Mouse (Mus musculus) stomach, embryonic 15.5 days (tissue): ENCODE results near the gene H2al1a. TPM values are rescaled to one million over a fixed set of nuclear protein-coding genes. Genes with fewer than 3 reads are reported as not detected.
"Not testable (repeated sequence)": the region's sequence is repeated elsewhere in the genome, so short reads cannot be mapped to it uniquely, and the experiment has no call there.

Experiments used
- ATAC-seq: fragments of 200-750 bp; cut with Nextera tagmentation; 2 replicates; pipeline ENCODE4 v1.8.0; 2017; ENCODE audit warnings: low read depth, moderate number of reproducible peaks, moderate TSS enrichment; ENCODE audit not compliant: insufficient read depth, low FRiP score
- H3K27ac ChIP-seq: fragments of 300-500 bp; sonication (generic); 2 replicates; pipeline ENCODE4 v1.5.1; 2015; ENCODE audit warnings: mild to moderate bottlenecking, inconsistent platforms
- H3K27me3 ChIP-seq: fragments of 300-500 bp; sonication (generic); replicated peaks from 2 replicates; pipeline ENCODE4 v1.6.1; 2015; ENCODE audit warnings: inconsistent platforms
- H3K36me3 ChIP-seq: fragments of 300-500 bp; sonication (generic); 2 replicates; pipeline ENCODE4 v1.6.1; 2015; ENCODE audit warnings: inconsistent platforms
- H3K4me1 ChIP-seq: fragments of 300-500 bp; sonication (generic); 2 replicates; pipeline ENCODE4 v1.6.1; 2015; ENCODE audit warnings: inconsistent platforms
- H3K4me2 ChIP-seq: fragments of 300-500 bp; sonication (generic); 2 replicates; pipeline ENCODE4 v1.6.1; 2015; ENCODE audit warnings: mild to moderate bottlenecking, inconsistent platforms
- H3K4me3 ChIP-seq: fragments of 300-500 bp; sonication (generic); replicated peaks from 2 replicates; pipeline ENCODE4 v1.5.1; 2015; ENCODE audit warnings: inconsistent platforms
- H3K9ac ChIP-seq: fragments of 300-500 bp; sonication (generic); 2 replicates; pipeline ENCODE4 v1.6.1; 2015; ENCODE audit warnings: inconsistent platforms
- H3K9me3 ChIP-seq: fragments of 300-500 bp; sonication (generic); 2 replicates; pipeline ENCODE4 v1.6.1; 2016; ENCODE audit warnings: inconsistent platforms
- WGBS: fragments of 180-500 bp; shearing (Covaris S2); methylation state at CpG from one replicate; pipeline ENCODE4 v1.1.7; 2015; 5-methylcytosine and 5-hydroxymethylcytosine counted together
- polyA plus RNA-seq: library from polyadenylated mRNA; unstranded; fragments of >200 nt; fragmentation: Nextera tagmentation; extraction: Ambion mirVana; gene quantifications from 2 replicates; pipeline ENCODE4 v1.2.1, GENCODE M21; 2015

Gene H2al1a
- not detected in 2 replicates for polyA plus RNA-seq

DNA sequence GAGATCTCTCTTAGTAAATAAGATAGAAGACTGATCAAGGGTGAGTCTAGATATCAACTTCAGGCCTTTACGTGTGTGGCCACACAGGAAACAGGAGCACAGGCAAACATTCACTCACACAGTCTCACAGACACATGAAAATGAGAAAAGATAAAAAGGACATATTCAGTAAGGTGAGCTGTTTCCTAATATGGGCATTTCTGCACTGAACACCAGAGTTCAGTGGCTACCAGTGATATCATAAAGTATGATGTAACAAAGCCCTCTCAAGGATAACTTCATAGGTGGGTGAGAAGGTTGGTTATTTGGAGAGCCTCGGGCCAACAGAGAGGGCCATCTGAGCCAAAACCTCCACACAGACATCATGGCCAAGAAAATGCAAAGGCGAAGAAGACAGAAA, at the start of gene H2al1a:
Gene H2al1a, plus strand, starts transcription at position 301 of the 400 bp plus-strand sequence.
- not testable (repeated sequence) for H3K9ac ChIP-seq, H3K36me3 ChIP-seq, H3K9me3 ChIP-seq, H3K4me3 ChIP-seq, ATAC-seq, H3K4me1 ChIP-seq, H3K27me3 ChIP-seq, H3K27ac ChIP-seq, H3K4me2 ChIP-seq
- no CpG with 5 or more reads among the region's 3 CpGs for WGBS

DNA sequence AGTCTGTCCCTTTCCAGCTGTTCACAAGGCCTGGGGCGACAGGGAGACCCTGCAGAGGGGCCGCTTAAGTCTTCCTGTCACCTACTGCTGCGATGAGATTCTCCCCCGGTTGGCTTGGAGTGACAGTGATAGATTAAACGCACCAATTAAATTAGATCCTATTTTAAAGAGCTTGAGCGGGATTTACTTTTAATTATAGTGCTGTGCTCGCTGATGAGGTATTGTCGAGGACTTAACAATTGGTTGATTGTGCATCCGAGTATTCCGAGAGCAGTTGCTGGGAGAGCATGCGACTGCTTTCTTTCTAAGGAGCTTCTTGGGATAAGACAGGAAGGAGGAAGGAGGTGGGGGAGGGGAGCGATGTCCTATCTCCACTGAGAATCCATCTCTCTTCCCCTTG, 48.9 kb upstream of the H2al1a start:
- no peaks in the 10 kb centered on the region; the same call in 1 of the 2 replicates for H3K27me3 ChIP-seq
- no peak overlapping the region for H3K4me2 ChIP-seq
- no peak overlapping the region for H3K27ac ChIP-seq

DNA sequence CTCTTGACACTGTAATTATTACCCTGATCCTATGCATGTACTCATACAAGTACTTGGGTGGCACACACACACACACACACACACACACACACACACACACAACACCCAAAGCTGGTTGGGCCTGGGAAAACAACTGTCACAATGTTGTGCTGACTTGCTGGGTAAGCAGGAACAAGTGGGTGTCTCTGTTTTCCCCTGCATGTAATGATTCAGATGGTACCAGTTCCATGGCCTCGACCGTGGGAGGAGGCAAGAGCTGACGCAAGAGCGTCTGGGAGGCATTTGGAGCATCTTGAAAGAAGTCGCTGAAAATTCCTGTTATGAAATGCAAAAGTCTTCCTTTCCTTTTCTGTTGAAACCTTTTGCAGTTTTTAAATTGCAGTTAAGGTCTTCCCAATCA, 45.0 kb upstream of the H2al1a start:
- no peak overlapping the region for H3K4me2 ChIP-seq
- WGBS: 37% methylated on average over 5 of the region's 5 CpGs
- H3K27me3 ChIP-seq: no peaks in the 10 kb centered on the region; the same call in 1 of the 2 replicates
- no peak overlapping the region for H3K4me3 ChIP-seq
- H3K9me3 ChIP-seq: no peaks in the 10 kb centered on the region
- H3K36me3 ChIP-seq: no peaks in the 10 kb centered on the region
- ATAC-seq: no peak
- no peak overlapping the region for H3K9ac ChIP-seq
- H3K4me1 ChIP-seq: peaks cover 5% of the 10 kb centered on the region; the same call in 1 of the 2 replicates
- H3K27ac ChIP-seq: no peak overlapping the region

More for the DNA sequence above, 48.9 kb upstream of the H2al1a start:
- ATAC-seq: no peak
- Histone ChIP-seq H3K36me3 (no peaks in the 10 kb centered on the region), H3K9ac (no peak overlapping the region), H3K4me3 (no peak overlapping the region), H3K4me1 (peaks cover 1% of the 10 kb centered on the region; the same call in 1 of the 2 replicates), H3K9me3 (no peaks in the 10 kb centered on the region)
- WGBS: 42% methylated on average over 12 of the region's 12 CpGs

DNA sequence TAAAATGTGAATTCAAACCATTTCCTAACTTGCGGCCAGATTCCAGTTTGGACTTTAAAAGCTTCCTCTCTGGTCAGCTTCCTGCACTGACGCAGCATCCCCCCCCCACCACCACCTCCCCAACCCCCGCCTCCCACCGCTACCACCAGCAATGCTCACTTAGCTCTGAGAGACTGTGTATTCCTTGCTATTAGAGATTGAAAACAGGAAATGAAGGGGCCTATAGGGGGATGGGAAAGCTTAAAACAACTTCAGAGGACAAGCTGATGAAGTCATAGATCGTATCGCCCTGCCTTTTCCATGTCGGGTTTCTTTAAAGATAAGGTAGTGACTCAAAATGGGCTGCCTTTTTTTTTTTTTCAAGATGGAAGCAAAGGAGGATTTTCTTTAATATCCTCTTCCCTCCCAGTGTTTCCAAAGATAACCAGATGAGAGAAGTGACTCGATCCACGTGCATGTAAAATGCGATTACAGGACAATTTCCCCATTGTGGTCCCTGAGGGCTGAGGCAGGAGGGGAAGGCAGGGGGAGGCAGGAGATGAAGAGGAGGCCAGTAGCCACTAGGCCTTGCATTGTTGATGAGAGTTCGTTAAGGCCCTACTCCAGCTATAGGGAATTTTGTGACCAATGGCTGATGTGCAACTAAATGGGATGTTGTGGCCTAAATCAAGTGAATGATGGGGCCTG, 44.4 kb upstream of the H2al1a start:
- Histone ChIP-seq H3K27me3 (no peaks in the 10 kb centered on the region; the same call in 1 of the 2 replicates), H3K36me3 (no peaks in the 10 kb centered on the region), H3K9ac (no peak overlapping the region), H3K4me3 (no peak overlapping the region), H3K9me3 (no peaks in the 10 kb centered on the region), H3K27ac (no peak overlapping the region), H3K4me1 (peaks cover 5% of the 10 kb centered on the region; the same call in 1 of the 2 replicates), H3K4me2 (no peak overlapping the region)
- 43% methylated on average over 11 of the region's 11 CpGs for WGBS
- no peak for ATAC-seq

DNA sequence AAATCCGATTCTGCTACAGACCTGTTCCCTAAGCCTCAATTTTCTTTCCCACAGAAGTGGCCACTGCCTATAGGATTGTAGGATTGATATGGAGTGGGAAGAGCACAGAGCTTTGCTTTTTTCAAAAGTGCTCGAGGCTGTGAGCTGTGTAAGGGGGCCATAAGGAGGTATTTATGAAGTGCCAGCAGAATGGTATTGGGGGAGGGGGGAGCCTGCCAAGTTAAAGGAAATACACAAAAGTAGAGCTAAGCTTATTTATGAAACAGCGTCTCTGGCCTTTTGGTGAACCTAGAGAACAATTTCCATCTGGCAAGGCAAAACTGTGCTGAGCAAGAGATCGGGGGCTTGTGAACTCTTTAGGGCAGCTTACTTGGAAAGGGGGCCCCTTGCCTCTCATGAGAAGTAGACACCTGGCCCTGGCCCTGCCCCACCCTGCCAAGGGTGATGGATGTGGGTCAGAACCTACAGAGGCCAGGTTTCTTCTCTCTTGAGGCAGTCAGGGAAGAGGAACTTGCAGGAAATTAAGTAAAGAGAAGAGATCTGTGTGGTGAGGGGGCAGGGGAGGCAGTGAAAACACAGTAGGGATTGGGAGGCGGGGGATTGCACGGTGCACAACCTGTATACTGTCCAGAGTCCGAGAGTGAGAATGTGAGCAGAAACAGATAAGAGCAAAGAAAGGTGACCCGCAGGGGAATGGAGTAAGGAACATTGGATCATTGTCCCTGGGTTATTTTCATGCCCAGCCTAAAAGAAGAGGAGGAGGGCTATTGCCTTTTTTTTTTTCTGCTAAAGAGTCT, 43.3 kb upstream of the H2al1a start:
- H3K4me1 ChIP-seq: peaks cover 5% of the 10 kb centered on the region; the same call in 1 of the 2 replicates
- no peaks in the 10 kb centered on the region for H3K9me3 ChIP-seq
- no peak overlapping the region for H3K4me2 ChIP-seq
- no peaks in the 10 kb centered on the region; the same call in 1 of the 2 replicates for H3K27me3 ChIP-seq
- 33% methylated on average over 8 of the region's 8 CpGs for WGBS
- no peak for ATAC-seq
- H3K36me3 ChIP-seq: no peaks in the 10 kb centered on the region
- H3K4me3 ChIP-seq: no peak overlapping the region
- peak overlapping the region; percentile 44 for H3K27ac ChIP-seq
- no peak overlapping the region for H3K9ac ChIP-seq

DNA sequence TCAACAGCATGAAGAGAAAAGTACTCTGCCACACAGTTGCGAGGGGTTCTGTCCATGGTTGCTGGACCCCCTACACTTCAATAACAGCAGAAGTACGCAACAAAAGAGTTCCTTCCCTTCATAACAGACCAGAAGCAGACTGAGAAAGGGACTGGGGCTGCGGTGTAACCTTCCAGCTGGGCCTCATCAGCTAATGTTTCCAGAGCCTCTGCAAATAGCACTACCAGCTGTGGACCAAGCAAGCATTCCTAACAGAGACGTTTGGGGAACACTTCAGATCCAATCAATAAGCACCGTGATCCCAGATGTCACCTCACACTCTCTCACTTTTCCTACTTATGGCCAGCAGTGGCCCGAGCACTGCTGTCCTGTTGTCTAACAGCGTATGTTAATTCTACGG, 34.1 kb upstream of the H2al1a start:
- Histone ChIP-seq H3K9ac (no peak overlapping the region), H3K36me3 (no peaks in the 10 kb centered on the region), H3K27me3 (0 out of 2 replicates have a peak, but pooled peaks cover 5% of the 10 kb centered on the region), H3K4me3 (no peak overlapping the region), H3K4me2 (no peak overlapping the region), H3K27ac (no peak overlapping the region), H3K9me3 (no peaks in the 10 kb centered on the region), H3K4me1 (no peaks in the 10 kb centered on the region)
- WGBS: 58% methylated on average over 8 of the region's 8 CpGs
- ATAC-seq: no peak

DNA sequence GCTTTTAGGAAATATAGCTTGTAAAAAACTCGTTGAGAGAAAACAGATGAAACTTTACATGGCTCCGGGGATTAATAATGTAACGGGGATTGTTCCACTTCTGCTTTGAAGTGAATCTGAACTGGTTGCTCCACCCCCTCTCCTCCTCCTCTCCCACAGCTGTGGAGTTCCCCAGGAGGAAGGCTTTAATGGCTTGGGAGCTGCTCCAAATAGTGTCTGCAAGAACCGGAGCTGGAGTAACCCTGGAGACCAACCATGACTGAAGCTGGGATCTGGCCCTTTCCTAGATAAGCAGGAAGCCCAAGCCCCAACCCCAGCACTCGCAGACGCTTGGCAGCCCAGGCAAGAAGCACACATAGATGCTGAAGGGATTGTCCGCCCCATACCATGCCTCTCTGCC, 31.3 kb upstream of the H2al1a start:
- Histone ChIP-seq H3K27me3 (0 out of 2 replicates have a peak, but pooled peaks cover 5% of the 10 kb centered on the region), H3K36me3 (no peaks in the 10 kb centered on the region), H3K27ac (no peak overlapping the region), H3K4me3 (no peak overlapping the region), H3K4me2 (no peak overlapping the region), H3K4me1 (no peaks in the 10 kb centered on the region), H3K9ac (no peak overlapping the region), H3K9me3 (no peaks in the 10 kb centered on the region)
- ATAC-seq: no peak; the same call in 1 of the 2 replicates
- WGBS: 29% methylated on average over 7 of the region's 7 CpGs

DNA sequence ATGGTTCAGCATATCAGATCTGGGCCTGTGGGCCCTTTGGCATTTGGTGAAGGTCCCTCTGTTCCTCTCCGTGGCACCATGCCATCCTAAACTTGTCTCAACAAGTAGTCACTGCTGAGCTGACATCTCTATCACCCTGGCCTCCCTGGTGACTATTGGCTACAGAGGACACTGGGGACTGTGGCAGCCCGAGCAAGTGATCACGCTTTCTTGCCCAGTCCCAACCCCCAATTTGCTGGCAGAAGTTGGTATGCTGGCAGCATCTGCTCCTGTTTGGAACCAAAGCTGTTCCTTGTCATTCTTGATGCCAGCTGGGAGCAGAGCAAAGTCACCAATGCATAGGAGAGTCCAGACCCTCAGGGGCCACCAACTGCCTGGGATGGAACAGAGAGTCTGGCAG, 30.0 kb upstream of the H2al1a start:
- Histone ChIP-seq H3K4me3 (no peak overlapping the region), H3K27ac (no peak overlapping the region), H3K4me1 (no peaks in the 10 kb centered on the region), H3K4me2 (no peak overlapping the region), H3K36me3 (no peaks in the 10 kb centered on the region), H3K9me3 (no peaks in the 10 kb centered on the region), H3K27me3 (0 out of 2 replicates have a peak, but pooled peaks cover 5% of the 10 kb centered on the region), H3K9ac (no peak overlapping the region)
- ATAC-seq: no peak
- WGBS: 90% methylated on average over 3 of the region's 3 CpGs

DNA sequence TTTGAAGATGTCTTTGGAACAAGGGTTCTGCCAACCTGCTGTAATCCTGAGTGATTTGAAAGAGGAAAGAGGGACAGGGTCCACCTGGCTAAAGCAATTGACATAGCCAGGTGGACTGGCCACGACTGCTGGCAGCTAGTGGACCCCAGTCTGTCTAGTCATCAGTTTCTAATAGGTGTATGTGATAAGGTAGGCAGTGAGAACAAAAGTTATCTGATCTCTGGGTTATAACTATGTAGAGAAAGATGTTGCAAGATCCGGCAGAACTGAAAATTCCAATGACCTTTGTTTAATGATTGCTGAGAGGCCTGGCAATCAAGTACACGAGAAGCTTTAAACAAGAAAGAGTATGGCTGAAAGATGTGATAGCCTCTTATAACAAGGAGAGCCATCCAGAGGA, 25.9 kb upstream of the H2al1a start:
- no peak overlapping the region for H3K9ac ChIP-seq
- no peak overlapping the region for H3K4me3 ChIP-seq
- ATAC-seq: no peak
- no peaks in the 10 kb centered on the region for H3K27me3 ChIP-seq
- H3K4me2 ChIP-seq: no peak overlapping the region
- no peaks in the 10 kb centered on the region for H3K36me3 ChIP-seq
- no peaks in the 10 kb centered on the region for H3K9me3 ChIP-seq
- no peak overlapping the region for H3K27ac ChIP-seq
- no peaks in the 10 kb centered on the region for H3K4me1 ChIP-seq
- WGBS: 68% methylated on average over 3 of the region's 3 CpGs

DNA sequence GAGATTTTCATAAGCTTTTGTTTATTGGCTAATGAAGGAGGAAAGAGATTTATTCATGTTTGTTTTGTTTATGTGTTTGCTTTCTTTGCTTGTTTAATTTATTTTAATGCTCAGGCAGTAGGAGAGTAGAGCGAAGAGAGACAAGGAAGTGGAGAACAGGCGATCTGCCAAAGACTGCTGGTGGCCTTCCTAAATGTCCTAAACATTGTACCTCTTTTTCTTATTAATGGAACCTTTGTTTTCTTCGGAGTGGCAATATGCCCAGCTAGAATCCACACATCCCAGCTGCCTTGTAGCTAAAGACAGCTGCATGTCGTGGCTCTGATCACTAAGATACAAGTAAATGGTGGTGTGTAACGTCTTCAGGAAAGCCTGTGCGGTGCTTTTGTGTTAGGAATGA, 22.0 kb upstream of the H2al1a start:
- Histone ChIP-seq H3K27ac (no peak overlapping the region), H3K9ac (no peak overlapping the region), H3K4me1 (no peaks in the 10 kb centered on the region), H3K36me3 (no peaks in the 10 kb centered on the region), H3K9me3 (no peaks in the 10 kb centered on the region), H3K4me3 (no peak overlapping the region), H3K27me3 (no peaks in the 10 kb centered on the region), H3K4me2 (no peak overlapping the region)
- no peak for ATAC-seq
- WGBS: 66% methylated on average over 6 of the region's 6 CpGs

DNA sequence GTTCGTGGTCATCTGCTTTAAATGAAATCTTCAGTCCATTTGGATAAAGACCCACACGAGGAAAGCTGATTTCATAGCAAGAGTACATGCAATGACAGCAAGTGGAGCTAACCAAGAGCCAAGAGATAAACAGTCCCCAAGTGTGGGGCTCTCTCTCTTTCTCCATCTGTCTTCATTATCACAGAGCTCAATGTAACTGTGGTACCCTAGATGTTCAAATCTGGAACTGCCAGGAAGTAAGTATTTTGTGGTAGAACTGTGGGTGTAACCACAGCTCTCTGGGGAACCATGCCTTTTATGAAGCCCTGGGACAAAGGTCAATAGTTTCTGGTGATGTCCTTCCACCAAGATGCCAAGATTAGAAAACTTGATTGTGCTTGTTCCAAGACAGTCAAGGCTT, 18.3 kb upstream of the H2al1a start:
- Histone ChIP-seq H3K9ac (no peak overlapping the region), H3K36me3 (no peaks in the 10 kb centered on the region), H3K27me3 (no peaks in the 10 kb centered on the region), H3K4me1 (no peaks in the 10 kb centered on the region), H3K4me3 (no peak overlapping the region), H3K9me3 (no peaks in the 10 kb centered on the region), H3K4me2 (no peak overlapping the region), H3K27ac (no peak overlapping the region)
- ATAC-seq: no peak
- 68% methylated on average over 2 of the region's 2 CpGs for WGBS

DNA sequence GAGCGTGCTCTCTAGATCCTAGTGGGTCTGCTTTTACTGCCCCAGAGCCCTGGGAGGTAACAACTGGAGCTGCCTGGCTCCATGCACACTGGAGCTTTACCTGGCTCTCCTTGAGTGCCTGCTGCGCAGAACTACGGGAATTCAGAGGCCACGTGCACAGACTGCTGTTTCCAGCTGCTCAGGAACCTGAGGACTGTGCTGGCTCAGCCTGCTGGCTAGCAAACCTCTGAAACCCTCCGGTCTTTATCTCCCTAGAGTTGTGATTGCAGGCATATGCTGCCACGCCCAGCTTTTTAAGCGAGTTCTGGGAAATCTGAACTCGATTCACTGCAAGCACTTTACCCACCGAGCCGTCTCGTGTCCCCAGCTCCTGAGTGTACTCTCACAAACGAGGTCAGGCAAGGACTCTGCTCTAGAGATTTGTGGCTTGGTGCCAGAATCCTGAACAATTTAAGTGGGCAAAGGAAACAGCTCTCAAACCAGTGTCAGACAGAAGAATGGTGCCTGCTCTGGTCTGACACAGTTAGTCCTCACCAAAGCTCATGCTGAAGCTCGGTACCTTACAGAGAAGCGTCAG, 10.7 kb upstream of the H2al1a start:
- Histone ChIP-seq H3K9ac (no peak overlapping the region), H3K27me3 (0 out of 2 replicates have a peak, but pooled peaks cover 5% of the 10 kb centered on the region), H3K4me2 (no peak overlapping the region), H3K27ac (no peak overlapping the region), H3K4me3 (no peak overlapping the region), H3K4me1 (0 out of 2 replicates have a peak, but pooled peaks cover 3% of the 10 kb centered on the region), H3K9me3 (no peaks in the 10 kb centered on the region), H3K36me3 (no peaks in the 10 kb centered on the region)
- 46% methylated on average over 14 of the region's 14 CpGs for WGBS
- ATAC-seq: no peak
